Mouse (Mus musculus): ENCODE data around the gene Dis3l.
"Not testable (repeated sequence)": the region's sequence is repeated elsewhere in the genome, so short reads cannot be mapped to it uniquely, and the experiment has no call there.

Gene Dis3l

DNA sequence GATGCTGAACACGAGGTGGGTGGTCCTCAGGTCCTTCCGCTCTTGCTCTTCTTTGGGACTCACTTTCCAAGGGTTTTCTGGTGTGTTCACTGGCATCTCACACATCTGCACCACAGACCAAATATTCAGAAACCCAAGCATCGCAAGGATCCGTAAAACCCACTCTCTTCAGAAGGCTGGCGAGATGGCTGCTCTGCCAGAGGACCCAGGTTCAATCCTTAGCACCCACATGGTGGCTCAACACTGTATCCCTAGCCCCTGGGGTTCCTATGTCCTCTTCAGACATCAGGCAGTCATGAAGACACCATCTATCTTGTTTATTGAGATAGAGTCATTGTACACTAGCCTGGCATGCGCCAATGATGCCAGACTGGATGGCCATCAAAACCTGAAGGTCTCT is 26.4 kb downstream of the Dis3l start:
- peak; percentile 64 for DNase-seq

DNA sequence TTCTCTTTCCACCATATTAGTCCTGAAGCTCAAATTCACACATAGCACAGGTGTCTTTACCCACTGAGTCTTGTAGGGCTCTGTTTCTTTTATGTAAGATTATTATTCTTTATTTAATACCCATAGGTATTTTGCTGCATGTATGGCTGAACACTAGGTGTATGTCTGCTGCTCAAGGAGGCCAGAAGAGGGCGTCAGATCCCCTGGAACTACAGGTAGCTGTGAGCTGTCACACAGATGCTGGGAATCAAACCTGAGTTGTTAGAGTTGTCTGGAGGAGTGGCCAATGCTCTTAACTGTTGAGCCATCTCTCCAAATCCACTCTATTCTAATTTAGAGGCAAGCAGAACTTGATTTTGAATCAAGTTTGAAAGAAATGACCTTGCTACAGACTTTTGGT is 29.0 kb downstream of the Dis3l start:
- peak; percentile 21 for DNase-seq

DNA sequence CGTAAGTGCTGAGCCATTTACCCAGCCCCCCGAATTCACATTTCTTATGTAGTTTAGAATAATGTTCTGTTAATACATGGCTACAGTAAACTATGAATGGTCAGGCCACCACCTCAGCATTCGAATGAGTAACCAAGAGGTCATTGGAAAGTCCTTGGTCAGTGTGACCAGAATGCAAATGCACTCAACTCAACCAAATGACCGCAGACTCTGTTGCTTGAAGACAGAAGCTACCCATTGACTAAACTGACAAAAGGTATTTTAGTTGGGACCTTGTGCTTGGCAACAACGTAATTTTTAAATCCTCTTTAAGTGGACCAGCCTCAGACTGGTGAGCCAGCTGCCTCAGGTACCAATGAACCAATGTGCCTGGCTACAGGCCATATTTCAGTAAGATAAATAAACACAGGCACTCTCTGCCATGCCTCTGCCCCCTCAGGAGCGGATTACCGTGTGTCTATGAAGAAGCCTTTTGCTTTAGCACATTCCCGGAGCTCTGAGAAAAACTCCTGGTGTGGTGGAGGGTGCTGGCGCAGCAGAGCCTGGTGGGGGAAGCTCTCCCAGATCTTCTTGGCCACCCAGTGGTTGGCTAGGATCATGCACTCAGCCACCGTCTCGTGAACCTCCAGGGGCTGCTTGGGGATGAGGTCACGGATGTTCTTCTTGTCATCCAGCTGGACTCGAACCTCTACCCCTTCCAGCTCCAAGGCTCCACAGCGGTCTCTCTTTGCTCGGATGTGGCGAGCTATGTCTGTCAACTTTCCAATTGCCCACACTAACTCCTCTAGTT is 29.9 kb downstream of the Dis3l start:
- DNase-seq = peak; percentile 62

DNA sequence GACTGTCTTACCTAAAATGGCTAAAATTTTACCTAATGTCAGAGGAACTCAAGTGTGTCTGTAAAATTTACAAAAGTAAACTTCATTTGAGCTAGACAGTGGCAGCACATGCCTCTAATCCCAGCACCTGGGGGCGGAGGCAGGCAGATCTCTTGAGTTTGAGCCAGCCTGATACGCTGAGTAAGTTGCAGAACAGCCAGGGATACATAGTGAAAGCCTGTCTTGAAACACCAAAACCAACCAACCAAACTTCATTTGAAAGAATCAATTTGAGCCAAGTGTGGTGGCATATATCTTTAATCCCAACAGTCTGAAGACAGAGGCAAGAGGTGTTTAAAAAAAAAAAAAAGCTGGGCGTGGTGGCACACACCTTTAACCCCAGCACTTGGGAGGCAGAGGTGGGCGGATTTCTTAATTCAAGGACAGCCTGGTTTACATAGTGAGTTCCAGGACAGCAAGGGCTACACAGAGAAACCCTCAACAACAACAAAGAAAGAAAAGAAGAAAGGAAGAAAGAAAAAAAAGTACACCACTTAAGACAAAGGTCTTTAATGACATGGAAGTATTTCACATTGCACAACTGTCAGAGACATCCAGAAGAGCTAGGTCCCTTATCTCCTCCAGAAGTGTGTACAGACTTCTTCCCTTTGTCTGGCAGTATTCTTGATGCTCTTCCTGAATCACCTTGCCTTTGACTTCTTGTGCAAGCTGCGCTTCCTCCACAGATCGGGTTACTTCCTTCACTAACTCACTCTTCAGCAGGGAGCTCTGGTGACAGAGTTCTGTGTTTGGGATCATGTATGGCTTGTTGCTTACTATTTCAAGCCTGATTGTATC is 34.4 kb downstream of the Dis3l start:
- peak; percentile 66 for DNase-seq

DNA sequence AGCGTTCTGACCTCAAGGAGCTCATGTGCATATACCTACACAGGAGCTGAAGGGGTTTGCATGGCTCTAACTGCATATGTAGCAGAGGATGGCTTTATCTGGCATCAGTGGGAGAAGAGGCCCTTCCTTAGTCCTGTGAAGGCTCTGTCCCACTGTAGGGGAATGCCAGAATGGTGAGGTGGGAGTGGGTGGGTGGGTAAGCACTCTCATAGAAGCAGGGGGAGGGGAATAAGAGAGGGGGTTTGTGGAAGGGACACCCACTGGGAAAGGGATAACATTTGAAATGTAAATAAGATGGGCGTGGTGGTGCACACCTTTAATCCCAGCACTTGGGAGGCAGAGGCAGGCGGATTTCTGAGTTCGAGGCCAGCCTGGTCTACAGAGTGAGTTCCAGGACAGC is 38.0 kb downstream of the Dis3l start:
- DNase-seq = peak; percentile 15

DNA sequence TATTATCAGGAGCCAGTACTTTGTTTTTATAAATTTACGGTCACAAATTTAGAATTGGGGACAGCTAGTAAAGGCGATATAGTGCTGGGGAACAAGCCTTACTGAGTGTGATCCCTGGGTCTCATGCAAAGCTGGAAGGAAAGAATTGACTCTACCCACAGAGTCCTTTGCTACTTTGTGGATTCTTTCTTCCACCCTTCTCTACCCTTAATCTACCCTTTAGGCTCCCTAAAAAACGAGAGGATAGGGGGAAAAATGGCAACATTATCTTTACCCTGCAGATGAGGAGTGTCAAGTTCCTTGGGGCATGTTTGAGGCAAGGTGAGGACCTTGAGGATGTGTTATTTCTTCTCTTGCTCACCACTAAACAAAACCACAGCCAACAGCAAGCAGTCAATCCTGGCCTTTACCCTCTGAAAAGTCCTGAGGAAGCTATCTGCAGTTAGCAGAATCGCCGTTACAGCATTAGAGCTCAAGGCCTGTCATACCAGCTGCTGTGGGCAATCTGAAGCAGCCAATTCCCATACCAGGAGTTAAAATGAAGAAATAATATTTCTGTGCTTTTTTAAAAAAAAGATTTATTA is 58.6 kb downstream of the Dis3l start:
- no peak for DNase-seq

DNA sequence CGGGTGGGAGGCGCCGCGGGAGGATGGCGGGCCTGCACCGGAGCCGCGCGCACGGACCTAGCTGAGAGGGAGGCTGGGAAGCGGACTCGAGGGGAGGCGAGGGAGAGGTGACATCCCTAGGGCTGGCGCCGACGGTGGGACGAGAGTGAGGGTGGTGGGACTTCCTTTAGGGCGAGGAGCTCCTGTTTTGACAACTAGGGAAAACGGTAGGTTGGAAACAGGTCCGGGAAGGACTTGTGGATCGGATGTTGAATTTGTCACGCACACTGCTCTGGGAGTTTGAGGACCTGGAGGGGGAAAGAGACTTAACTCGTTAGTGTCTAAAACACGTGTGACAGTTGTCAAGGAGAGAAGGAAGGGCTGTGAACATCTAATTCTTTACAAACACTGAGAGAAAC is 59.3 kb downstream of the Dis3l start:
- DNase-seq = no peak

DNA sequence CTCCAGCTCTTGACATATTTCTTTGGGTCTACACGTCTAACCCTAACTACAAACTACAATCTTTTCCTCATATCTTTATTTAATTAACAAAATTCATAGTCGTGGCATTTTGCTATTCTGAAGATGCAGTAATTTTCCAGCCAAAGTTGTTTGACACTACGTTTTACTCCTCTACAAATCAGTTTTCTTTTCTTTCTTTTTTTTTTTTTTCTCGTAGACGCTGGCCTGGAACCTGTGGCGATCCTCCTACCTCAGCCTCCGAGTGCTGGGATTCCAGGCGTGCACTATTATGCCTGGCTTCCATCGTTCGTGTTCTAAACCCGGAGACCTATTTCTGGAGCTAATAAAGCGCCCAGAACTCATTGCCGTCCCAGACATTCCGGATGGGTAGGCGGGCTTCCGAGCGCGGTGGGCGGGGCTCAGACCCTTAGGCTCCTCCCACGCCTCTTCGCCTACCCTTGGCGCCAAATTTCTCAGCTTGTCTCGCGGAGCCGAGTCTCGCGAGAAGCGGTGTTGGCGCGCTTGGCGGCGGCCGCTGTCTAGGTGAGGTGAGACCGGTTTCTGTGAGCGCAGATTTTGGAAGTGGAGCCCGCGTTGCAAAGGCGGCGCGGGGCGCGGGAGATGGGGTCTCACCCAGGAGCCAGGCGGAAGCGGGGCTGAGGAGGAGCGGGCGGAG is 59.8 kb downstream of the Dis3l start, which contains the start of gene Tipin:
Tipin (plus strand) TSS at position 477 of the 676 bp plus-strand sequence.
- peak; percentile 99 for DNase-seq

DNA sequence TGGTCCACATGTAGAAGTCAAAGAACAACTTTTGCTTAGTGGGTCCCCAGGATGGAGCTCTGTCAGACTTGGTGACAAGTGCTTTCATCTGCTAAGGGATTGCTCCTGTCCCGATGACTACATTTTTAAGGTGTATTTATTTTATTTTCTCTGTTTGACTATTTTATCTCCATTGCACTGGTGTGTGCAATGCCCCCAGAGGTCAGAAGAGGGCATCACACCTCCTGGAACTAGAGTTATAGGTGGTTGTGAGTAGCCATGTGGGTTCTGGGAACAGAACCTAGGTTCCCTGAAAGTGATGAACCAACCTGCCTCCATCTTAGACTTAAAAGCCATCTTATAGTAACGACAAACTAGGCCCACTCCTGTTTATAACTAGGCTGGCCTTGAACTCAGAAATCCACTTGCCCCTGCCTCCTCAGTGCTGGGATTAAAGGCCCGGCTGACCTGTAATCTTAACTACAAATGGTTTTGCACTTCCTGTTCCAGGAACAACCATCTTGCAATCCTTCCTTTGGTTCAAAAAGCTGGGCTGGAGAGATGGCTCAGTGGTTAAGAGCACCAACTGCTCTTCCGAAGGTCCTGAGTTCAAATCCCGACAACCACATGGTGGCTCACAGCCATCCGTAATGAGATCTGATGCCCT is 62.3 kb downstream of the Dis3l start:
- DNase-seq = no peak

DNA sequence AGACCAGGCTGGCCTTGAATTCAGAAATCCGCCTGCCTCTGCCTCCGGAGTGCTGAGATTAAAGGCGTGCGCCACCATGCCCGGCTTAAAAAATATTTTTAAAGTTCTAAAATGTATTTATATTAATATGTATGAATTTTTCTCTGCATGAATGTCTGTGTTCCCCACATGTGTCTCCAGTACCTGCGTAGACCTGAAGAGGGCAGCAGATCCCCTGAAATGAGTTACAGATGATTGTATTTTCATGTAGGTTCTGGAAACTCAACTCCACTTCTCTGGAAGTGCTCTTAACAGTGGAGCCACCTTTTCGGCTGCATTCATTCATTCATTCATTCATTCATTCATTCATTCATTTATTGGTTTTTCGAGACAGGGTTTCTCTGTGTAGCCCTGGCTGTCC is 63.4 kb downstream of the Dis3l start:
- peak; percentile 90 for DNase-seq

DNA sequence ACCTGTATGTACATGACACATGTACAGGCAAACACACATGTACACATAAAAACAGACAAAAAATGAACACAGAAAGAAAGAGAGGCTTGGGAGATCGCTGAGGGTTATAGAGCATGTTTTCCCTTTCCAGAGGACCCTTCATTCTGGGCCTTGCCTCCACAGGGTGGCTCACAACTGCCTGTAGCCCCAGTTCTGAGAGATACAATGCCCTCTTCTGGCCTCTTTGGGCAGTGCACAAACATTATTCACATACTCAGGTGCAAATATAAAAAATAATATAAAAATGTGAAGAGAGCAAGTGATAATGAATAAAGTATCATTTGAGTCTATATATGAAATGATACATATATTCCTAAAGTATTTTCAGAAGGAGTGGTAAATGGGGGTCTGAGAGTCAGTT is 66.2 kb downstream of the Dis3l start:
- peak; percentile 43 for DNase-seq

DNA sequence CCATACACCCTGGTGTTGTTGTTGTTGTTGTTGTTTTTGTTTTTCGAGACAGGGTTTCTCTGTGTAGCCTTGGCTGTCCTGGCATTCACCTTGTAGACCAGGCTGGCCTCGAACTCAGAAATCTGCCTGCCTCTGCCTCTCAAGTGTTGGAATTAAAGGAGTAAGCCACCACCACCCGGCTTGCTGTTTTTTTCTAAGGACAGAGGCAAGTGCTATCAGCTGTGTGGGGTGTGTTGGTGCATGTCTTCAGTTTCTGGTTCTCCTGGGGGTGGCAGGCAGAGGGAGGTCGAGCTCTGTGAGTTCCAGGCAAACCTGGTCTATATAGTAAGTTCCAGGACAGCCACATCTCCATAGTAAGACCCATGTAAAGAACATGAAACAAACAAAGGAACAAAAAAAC is 66.8 kb downstream of the Dis3l start:
- DNase-seq = peak; percentile 64

DNA sequence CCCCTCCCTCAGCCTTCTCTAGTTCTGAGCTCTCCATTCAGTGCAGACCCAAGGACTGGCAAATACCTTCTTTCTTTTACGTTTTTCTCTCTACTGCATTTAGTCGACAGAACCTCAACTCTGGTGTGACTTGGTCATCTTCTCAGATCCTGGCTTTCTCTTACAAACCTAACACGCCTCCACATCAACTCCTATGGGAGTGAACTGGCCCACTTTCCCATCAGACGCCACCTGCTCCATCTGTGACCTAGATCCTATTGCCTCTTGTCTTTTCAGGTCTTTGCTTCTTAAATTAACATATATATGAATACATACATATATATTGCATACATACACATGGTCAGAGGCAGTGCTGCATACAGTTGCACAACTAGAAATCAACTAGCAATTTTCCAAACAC is 67.3 kb downstream of the Dis3l start:
- DNase-seq = no peak

DNA sequence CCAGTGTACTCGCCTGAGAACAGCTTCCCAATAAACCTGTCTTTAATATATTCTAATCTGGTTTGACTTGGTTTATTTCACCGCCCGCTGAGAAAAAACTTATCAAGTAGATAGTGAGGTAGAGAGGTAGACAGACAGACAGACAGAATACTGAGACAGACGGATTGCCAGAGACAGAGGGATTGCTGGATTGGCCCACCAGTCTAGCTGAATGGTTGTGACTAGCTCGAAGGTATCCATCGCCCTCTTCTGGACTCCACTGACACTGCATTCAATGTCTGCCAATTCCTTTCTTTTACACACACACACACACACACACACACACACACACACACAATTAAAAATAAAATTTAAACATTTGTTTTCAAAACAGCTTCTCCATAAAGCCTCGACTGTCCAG is 68.5 kb downstream of the Dis3l start:
- DNase-seq = peak; percentile 81

DNA sequence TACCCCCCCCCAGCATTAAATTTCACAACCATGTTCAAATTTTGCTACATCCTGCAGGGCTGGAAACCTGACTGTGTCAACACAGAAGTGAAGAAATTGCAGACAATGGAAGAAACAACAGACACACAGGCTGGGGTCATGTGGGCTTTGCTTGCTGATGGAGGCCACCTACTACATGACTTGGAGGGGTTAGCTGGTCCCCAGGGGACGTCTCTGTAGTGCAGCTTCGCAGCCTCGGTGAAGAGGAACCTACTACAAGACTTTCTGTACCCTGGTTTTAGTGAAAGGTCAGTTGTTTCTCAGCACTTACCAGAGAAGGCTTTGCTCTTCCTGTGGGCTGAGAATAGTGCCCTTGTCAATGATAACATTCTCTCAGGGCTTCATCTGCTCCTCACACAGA is 69.8 kb downstream of the Dis3l start:
- no peak for DNase-seq

DNA sequence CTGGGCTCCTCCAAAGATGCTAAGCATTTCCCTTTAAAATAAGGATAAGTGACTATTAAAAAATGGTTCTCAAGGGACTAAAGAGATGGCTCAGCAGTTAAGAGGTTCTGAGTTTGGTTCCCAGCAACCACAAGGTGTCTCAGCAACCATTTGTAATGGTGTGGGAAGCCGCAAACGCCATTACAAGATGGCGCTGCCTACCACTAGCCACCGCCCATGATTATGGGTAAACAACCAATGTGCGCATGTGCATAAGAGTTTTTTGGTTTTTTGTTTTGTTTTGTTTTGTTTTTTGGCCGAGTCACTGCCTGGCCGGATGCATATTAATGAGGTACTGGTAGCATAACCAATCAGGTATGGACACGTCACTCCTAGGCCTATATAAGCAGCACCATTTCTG is 72.3 kb downstream of the Dis3l start:
- not testable (repeated sequence) for DNase-seq

DNA sequence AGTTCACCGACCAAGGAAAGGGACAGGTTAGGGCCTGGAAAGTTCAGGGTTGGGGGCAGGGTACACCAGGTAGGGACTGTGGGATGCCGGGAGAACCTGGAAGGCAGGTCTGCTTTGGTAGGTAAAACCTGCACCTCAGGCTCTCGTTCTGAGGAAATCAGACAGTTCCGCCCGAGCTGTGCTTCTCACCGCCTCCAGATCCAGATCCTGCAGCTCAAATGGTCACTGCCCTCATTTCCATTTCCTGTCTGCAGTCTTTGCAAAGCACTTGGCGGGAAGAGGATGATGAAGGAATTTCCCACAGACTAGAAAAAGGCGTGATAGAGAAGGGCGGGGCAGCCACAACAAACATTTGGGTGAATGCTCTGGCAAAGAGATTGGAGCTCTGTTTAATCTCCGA is 72.9 kb downstream of the Dis3l start:
- DNase-seq = no peak

DNA sequence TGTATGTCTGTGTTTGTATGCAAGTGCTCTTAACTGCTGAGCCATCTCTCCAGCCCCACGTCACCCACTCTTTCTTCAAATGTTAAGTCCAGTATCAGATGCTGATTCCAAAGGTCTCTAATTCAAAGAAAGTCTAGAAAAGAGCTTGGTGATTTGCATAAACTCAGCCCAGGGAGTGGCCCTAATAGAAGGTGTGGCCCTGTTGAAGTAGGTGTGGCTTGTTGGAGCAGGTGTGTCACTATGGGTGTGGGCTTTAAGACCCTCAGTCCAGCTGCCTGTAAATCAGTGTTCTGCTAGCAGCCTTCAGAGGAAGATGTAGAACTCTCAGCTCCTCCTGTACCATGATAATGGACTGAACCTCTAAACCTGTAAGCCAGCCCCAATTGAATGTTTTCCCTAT is 73.9 kb downstream of the Dis3l start:
- DNase-seq = no peak

DNA sequence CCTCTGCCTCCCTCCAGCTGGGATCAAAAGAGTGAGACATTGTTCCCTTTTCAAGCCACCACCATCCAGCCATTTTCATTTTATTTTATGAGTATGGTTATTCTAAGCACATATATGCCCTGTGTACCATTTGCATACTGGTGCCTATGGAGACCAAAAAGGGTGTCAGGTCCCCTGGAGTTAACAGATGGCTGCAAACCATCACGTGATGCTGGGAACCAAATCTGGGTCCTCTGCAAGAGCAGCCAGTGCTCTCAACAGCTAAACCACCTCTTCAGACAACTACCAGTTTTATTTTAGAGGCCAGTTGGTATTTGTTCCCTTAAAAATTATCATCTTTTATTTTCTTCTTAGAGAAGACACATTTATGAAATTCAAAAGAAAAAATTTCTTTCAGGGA is 76.3 kb downstream of the Dis3l start:
- DNase-seq = no peak

DNA sequence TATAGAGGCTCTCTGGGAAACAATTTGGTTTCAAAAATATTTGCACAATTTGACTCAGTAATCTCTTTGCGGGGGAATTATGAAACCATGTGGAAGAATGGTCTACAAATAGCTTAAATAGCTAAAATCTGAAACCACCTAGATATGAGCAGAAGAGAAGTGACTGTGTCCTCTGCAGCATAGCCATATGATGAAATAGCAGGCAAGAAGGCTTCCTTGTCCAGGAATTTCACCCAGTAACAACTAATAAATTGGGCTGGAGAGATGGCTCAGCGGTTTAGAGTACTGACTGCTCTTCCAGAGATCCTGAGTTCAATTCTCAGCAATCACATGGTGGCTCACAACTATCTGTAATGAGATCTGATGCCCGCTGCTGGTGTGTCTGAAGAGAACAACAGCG is 80.1 kb downstream of the Dis3l start:
- no peak for DNase-seq

DNA sequence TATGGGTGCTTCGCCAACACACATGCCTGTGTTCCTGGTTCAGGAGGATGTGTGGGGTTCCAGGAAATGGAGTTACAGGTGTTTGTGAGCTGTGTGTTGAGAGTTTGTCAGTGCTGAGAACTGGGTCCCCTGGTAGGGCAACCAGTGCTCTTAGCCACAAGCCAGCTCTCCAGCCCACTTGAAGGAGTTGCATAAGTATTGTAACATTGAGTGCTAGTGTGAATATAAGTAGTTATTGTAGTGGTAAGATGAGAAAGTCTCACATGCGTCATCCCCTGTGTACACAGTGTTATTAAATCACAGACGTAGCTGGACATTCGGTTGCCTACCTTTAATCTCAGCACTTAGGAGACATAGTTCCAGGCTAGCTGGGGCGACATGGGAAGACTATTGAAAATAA is 81.2 kb downstream of the Dis3l start:
- no peak for DNase-seq
